Mouse (Mus musculus): Measurements from ENCODE around the gene Rcsd1. TPM values are rescaled to one million over a fixed set of nuclear protein-coding genes. Genes with fewer than 3 reads are reported as not detected.

The Rcsd1 gene
- total RNA-seq, 4 experiments from 2014 or later = 64.0 to 99.3 (median 73.2) TPM

- DNase-seq (ENCODE audit: low spot score) = peak; percentile 93
Observed at GRCm38 (mm10) chr1:165717711-165718542, 8.4 kb upstream of the Rcsd1 start.

- no peak for DNase-seq (ENCODE audit: low spot score)
Observed at GRCm38 (mm10) chr1:165716426-165716825, 6.9 kb upstream of the Rcsd1 start.

- DNase-seq (ENCODE audit: low spot score) = no peak
Observed at GRCm38 (mm10) chr1:165713798-165714197, 4.2 kb upstream of the Rcsd1 start.

- no peak for DNase-seq (ENCODE audit: low spot score)
Observed at GRCm38 (mm10) chr1:165711914-165712313, 2.4 kb upstream of the Rcsd1 start.

GRCm38 (mm10) chr1:165708686-165709380, 724 bp downstream of the Rcsd1 start:
- no peak for DNase-seq (ENCODE audit: low spot score)

DNA sequence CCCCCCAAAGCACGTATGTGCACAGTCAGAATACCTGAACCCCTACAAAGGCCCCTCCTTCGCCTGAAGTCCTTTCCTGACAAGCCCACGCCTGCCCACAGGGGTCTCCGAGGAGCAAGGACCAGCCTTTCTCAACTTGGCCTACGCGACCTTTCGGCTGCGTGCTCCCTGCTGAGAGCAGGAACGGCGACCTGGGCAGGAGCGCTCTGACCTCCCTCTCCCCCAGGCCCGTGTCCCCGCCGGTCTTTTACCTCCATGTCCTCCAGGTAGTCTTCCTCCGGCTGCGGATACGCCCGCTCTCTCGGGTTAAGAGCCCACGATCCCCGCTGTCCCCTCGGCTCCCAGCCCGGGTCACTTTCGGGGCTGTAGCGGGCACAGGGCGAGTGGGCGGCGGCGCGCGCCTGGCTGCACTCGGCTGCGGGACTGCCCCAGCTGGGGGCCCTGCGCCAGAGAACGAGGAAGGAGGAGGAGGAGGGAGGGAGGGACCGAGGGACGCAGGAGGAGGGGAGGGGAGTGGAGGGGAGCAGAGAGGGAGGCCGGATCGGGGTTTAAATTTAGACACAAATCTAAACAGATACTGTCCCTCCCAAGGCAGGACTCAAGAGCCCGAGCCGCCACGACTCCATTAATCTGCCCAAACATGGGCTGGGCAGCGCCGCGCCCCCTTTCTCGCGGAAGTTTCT, 1.8 kb downstream of the Rcsd1 start:
- peak; percentile 86 for DNase-seq (ENCODE audit: low spot score)

GRCm38 (mm10) chr1:165707241-165707639, 2.3 kb downstream of the Rcsd1 start:
- no peak for DNase-seq (ENCODE audit: low spot score)

DNA sequence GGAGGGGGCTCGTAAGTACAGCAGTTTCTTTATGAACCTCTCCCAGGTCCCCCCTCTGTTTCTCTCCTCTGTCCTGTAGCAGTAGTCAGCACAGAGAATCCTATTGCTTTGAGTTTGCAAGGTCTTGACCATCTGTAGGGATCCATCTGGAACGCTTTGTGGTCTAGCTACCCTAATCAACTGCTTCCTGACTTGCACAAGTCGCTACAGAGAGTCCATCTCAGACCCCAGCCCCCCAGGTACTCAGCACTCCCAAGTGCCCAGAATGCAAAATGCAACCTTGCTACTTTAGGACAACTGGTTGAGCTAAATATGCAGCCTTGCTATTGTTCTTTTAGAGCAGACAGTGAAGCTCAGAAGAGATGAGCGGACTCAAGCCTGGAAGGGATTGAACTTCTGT, 3.1 kb downstream of the Rcsd1 start:
- DNase-seq (ENCODE audit: low spot score) = no peak

GRCm38 (mm10) chr1:165705868-165706348, 3.6 kb downstream of the Rcsd1 start:
- no peak for DNase-seq (ENCODE audit: low spot score)

DNA sequence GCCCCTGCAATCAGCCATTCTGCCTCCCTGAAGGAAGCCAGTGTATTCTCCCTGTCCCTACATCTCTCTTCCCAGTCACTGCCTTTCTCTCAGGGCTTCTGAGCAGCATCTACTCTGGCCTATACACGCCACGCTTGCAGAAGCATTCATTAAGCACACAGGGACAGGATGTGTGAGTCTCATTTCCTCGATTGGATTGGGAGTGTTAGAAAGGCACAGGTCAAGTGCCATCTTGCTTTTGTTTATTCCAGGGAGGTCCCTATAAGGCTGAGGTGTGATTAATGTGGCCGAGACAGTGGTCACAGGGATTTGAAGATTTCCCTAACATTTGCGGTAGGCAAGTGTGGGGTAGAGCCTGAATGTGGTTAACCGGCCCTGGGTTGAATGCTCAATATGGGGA, 4.2 kb downstream of the Rcsd1 start:
- DNase-seq (ENCODE audit: low spot score) = no peak

GRCm38 (mm10) chr1:165704841-165705240, 4.7 kb downstream of the Rcsd1 start:
- no peak for DNase-seq (ENCODE audit: low spot score)

- DNase-seq (ENCODE audit: low spot score) = no peak
Observed at GRCm38 (mm10) chr1:165702221-165703031, 7.1 kb downstream of the Rcsd1 start.

GRCm38 (mm10) chr1:165701562-165701961, 8.0 kb downstream of the Rcsd1 start:
- DNase-seq (ENCODE audit: low spot score) = no peak

DNA sequence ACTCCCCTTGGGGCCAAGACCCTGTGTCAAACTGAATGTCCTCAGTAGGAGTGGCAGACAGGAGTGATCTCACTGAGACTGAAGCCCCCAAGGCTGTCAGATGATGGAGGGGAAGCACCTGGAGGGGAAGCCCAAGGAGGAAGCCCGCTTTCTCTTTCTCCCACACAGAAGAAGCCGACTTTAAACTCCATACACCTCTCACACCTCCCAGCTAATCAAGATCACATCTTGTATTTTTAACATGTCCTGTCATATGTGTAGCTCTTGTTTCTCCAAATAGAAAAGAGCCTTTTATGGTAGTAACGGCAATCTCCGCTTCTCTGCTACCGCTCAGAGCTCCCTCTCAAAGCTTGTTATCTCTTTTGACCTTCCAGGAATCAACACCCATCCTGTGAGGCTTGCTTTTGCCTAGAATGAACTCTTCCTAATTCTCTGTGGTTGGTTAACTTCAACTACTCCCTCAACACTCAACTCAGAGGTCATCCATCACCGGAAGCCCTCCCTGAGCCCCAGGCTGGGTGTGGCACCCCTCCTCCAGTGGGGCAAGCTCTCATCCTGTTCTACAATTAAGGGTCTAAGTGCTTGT, 8.5 kb downstream of the Rcsd1 start:
- DNase-seq (ENCODE audit: low spot score) = no peak

- DNase-seq (ENCODE audit: low spot score) = no peak
Observed at GRCm38 (mm10) chr1:165700376-165700815, 9.2 kb downstream of the Rcsd1 start.

GRCm38 (mm10) chr1:165697701-165698100, 11.9 kb downstream of the Rcsd1 start:
- DNase-seq (ENCODE audit: low spot score) = no peak

- DNase-seq (ENCODE audit: low spot score) = no peak
Observed at GRCm38 (mm10) chr1:165696870-165697269, 12.7 kb downstream of the Rcsd1 start.

GRCm38 (mm10) chr1:165696040-165696439, 13.5 kb downstream of the Rcsd1 start:
- no peak for DNase-seq (ENCODE audit: low spot score)

DNA sequence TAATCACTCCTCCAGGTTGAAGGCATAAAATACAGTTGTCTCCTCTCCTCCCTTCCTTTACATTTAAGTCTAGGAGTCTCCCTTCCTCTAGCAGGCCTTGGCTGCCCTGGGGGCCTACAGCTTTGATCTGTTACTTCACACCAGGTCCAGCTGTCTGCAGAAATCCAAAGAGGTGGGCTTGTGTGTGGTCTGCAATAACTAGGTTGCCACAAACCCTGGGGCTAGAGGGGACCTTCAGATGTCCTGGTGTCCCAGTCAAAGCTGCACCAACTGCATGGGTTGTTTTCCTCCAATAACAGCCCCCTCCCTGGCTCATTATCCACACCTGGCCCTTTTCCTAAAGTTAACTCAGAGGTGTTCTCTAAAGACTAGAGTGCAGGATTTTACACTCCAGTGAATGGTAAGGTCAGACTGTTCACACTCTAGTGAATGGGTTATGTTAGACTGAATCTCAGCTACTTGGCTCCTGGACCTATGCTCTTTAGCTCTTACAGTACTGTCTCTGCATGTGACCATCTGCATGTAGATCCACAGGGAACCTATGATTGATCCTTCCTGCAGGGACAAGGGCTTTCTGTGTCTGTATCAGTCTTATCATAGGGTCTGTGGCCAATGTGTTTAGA, 14.1 kb downstream of the Rcsd1 start:
- DNase-seq (ENCODE audit: low spot score) = no peak

- DNase-seq (ENCODE audit: low spot score) = no peak
Observed at GRCm38 (mm10) chr1:165693856-165694255, 15.7 kb downstream of the Rcsd1 start.
